Mouse (Mus musculus) forebrain, embryonic 15.5 days (tissue): Measurements from ENCODE around the gene Jup. TPM values are rescaled to one million over a fixed set of nuclear protein-coding genes. Genes with fewer than 3 reads are reported as not detected.

Source experiments
- ATAC-seq: fragments of 200-750 bp; cut with Nextera tagmentation; replicated peaks from 2 replicates; pipeline ENCODE4 v1.8.0; 2017; ENCODE audit warnings: mild to moderate bottlenecking, moderate TSS enrichment, moderate library complexity
- H3K27ac ChIP-seq: fragments of 300-500 bp; sonication (generic); replicated peaks from 2 replicates; pipeline ENCODE4 v1.5.1; 2015; ENCODE audit warnings: mild to moderate bottlenecking, inconsistent platforms
- H3K27me3 ChIP-seq: fragments of 300-500 bp; sonication (generic); 2 replicates; pipeline ENCODE4 v1.6.1; 2015; ENCODE audit warnings: inconsistent platforms
- H3K36me3 ChIP-seq: fragments of 300-500 bp; sonication (generic); 2 replicates; pipeline ENCODE4 v1.6.1; 2015; ENCODE audit warnings: mild to moderate bottlenecking, inconsistent platforms
- H3K4me1 ChIP-seq: fragments of 300-500 bp; sonication (generic); 2 replicates; pipeline ENCODE4 v1.6.1; 2015; ENCODE audit warnings: inconsistent platforms
- H3K4me2 ChIP-seq: fragments of 300-500 bp; sonication (generic); replicated peaks from 2 replicates; pipeline ENCODE4 v1.6.1; 2015; ENCODE audit warnings: mild to moderate bottlenecking, inconsistent platforms
- H3K4me3 ChIP-seq: fragments of 300-500 bp; sonication (generic); 2 replicates; pipeline ENCODE4 v1.5.1; 2015; ENCODE audit warnings: mild to moderate bottlenecking, inconsistent platforms
- H3K9ac ChIP-seq: fragments of 300-500 bp; sonication (generic); replicated peaks from 2 replicates; pipeline ENCODE4 v1.6.1; 2015; ENCODE audit warnings: mild to moderate bottlenecking, inconsistent platforms
- H3K9me3 ChIP-seq: fragments of 300-500 bp; sonication (generic); 2 replicates; pipeline ENCODE4 v1.6.1; 2016; ENCODE audit warnings: inconsistent platforms
- WGBS: fragments of 180-500 bp; shearing (Covaris S2); methylation state at CpG from one replicate; pipeline ENCODE4 v1.1.7; 2015; ENCODE audit warnings: mixed read lengths; 5-methylcytosine and 5-hydroxymethylcytosine counted together
- polyA plus RNA-seq: library from polyadenylated mRNA; unstranded; fragments of >200 nt; fragmentation: Nextera tagmentation; extraction: Ambion mirVana; gene quantifications from 2 replicates; pipeline ENCODE4 v1.2.1, GENCODE M21; 2015

Jup gene
- polyA plus RNA-seq = 51.4 and 55.4 TPM in 2 replicates

DNA sequence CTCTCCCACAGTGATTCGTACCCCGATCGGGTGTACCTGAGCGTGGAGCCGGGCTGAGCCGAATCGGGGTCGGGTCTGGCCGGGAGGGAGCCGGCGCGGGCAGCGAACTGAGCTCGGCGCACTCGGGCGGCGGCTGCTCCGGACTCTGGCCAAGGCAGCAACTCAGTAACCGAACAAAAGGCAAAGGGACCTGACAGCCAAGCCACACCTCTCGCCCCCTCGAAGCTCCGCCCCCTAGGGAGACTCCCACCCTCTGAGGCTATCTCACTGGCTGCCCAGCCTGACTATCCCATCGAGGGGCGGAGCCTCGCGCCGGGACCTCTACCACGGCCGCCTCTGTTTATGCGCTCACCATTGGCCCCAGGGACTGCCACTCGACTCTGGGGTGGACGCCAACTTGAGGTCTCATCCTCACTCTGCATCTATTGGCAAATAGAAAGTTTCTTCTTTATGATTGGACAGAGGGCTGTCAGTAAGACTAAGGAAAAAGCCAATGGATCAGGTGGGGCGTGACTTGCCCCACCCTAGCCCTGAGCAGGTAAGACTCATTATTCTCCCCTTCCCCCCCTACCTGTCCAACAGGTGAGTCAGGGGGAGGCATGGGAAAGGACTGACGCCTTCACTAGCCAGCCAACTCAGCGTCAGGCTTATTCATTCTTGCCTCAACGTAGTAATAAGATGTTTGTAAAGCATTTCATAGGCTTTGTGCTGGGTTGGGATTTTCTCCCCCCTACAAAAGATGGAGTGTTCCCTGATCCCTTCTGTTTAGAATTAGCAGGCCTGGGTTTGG, at the start of gene Jup:
Jup (minus strand) TSS at position 164 of the 790 bp plus-strand sequence.
- H3K4me3 ChIP-seq = peak within 1 kb of the TSS; percentile 71
- H3K27ac ChIP-seq = peak within 1 kb of the TSS; percentile 64; the same call in 1 of the 2 replicates
- ATAC-seq = peak; percentile 99
- H3K9ac ChIP-seq = peak within 1 kb of the TSS; percentile 58
- peaks cover 16% of the 10 kb centered on the region; the same call in 1 of the 2 replicates for H3K27me3 ChIP-seq
- H3K4me2 ChIP-seq = peak within 1 kb of the TSS; percentile 66
- H3K9me3 ChIP-seq = no peaks in the 10 kb centered on the region
- H3K4me1 ChIP-seq = peaks cover 33% of the 10 kb centered on the region
- WGBS = 1% methylated on average over 37 of the region's 37 CpGs
- no peaks in the 10 kb centered on the region for H3K36me3 ChIP-seq

DNA sequence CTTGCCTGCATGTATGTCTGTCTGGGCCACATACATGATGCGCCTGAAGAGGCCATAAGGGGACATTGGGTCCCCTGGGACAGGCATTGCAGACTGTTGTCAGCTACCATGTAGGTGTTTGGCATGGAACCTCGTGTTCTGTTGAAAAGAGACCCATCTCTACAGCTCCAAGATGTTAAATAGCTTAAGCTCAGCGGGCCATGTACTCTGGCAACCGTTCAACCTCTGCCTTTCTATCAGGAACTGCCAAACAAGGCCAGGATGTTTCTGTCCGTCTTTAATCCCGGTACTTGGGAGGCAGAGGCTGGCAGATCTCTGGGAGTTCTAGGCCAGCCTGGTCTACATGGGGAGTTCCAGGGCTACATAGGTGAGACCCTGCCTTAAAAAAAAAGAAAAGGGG, 45.1 kb upstream of the Jup start:
- no peaks in the 10 kb centered on the region for H3K27me3 ChIP-seq
- WGBS = 79% methylated on average over 6 of the region's 6 CpGs

GRCm38 (mm10) chr11:100441797-100442196, 44.2 kb upstream of the Jup start, which contains the start of the genes Nt5c3b and Klhl10:
Gene Nt5c3b, minus strand, starts transcription at chr11:100441808.
Gene Klhl10, plus strand, starts transcription at chr11:100441917.
- 88% methylated on average over 8 of the region's 8 CpGs for WGBS
- no peak for ATAC-seq
- Histone ChIP-seq H3K9me3 (no peaks in the 10 kb centered on the region), H3K27ac (peak within 1 kb of the TSS; percentile 74), H3K4me3 (peak within 1 kb of the TSS; percentile 84), H3K9ac (peak within 1 kb of the TSS; percentile 92), H3K36me3 (peaks cover 5% of the 10 kb centered on the region; the same call in 1 of the 2 replicates), H3K4me2 (peak within 1 kb of the TSS; percentile 69), H3K4me1 (peaks cover 16% of the 10 kb centered on the region), H3K27me3 (no peaks in the 10 kb centered on the region)

More for the DNA sequence above, 45.1 kb upstream of the Jup start:
- Histone ChIP-seq H3K4me3 (no peak overlapping the region), H3K36me3 (no peaks in the 10 kb centered on the region), H3K27ac (no peak overlapping the region), H3K9me3 (no peaks in the 10 kb centered on the region), H3K4me1 (peaks cover 16% of the 10 kb centered on the region), H3K9ac (no peak overlapping the region), H3K4me2 (no peak overlapping the region)
- ATAC-seq = no peak

DNA sequence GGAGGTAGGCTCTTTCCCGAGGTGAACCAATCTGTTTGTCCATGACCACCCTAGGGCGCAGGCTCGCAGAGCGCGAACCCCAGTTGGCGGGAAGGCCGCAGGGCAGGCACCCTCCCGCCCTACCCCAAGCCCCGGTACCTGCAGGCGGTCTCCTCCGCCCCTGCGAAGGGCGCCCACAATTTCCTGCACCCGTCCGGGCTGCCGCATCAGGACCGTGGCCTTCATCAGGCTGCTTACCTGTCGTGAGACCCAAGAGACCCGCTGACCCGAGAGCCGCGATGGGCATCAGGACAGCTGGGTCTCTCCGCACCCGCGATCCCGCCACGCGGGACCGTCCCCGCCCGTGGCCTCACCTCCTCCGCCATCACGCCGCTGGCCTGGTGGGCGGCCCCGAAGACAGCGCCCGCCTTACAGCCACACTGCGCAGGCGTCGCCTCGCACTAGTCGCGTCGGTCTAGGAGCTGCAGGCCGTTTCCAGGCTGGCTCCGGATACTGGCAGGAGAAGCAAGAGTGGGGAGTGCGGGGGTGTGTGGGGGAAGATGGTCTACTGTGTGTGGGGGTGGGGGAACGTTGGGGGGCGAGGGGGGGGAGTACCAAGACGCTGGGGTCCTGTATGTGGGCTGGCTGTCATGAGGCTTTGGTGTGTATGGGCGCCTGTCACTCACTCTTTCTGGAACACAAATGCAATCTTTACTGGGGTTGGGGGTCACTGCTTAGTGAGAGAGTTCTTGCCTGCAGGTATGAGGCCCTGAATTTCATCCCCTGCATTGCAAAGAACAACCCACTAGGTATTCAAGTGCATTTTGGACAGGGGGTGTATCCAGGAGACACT, 43.3 kb upstream of the Jup start:
- H3K4me1 ChIP-seq = peaks cover 16% of the 10 kb centered on the region
- H3K27me3 ChIP-seq = no peaks in the 10 kb centered on the region
- H3K4me2 ChIP-seq = peak overlapping the region; percentile 69
- WGBS = 1% methylated on average over 51 of the region's 52 CpGs
- H3K36me3 ChIP-seq = peaks cover 6% of the 10 kb centered on the region; the same call in 1 of the 2 replicates
- H3K27ac ChIP-seq = peak overlapping the region; percentile 74
- ATAC-seq = peak; percentile 96
- peak overlapping the region; percentile 92 for H3K9ac ChIP-seq
- peak overlapping the region; percentile 84 for H3K4me3 ChIP-seq
- H3K9me3 ChIP-seq = no peaks in the 10 kb centered on the region

GRCm38 (mm10) chr11:100437901-100438300, 40.3 kb upstream of the Jup start:
- Histone ChIP-seq H3K4me3 (no peak overlapping the region), H3K9ac (no peak overlapping the region), H3K27ac (no peak overlapping the region), H3K4me2 (no peak overlapping the region), H3K27me3 (no peaks in the 10 kb centered on the region), H3K9me3 (no peaks in the 10 kb centered on the region), H3K4me1 (peaks cover 16% of the 10 kb centered on the region), H3K36me3 (peaks cover 18% of the 10 kb centered on the region)
- 85% methylated on average over 1 of the region's 1 CpGs for WGBS
- ATAC-seq = no peak

GRCm38 (mm10) chr11:100435678-100436246, 38.2 kb upstream of the Jup start:
- H3K9ac ChIP-seq = no peak overlapping the region
- H3K4me1 ChIP-seq = peaks cover 16% of the 10 kb centered on the region
- WGBS = 69% methylated on average over 9 of the region's 9 CpGs
- H3K9me3 ChIP-seq = no peaks in the 10 kb centered on the region
- no peak overlapping the region for H3K27ac ChIP-seq
- no peak for ATAC-seq
- H3K36me3 ChIP-seq = peaks cover 25% of the 10 kb centered on the region
- H3K4me2 ChIP-seq = no peak overlapping the region
- no peak overlapping the region for H3K4me3 ChIP-seq
- no peaks in the 10 kb centered on the region for H3K27me3 ChIP-seq

- peaks cover 28% of the 10 kb centered on the region for H3K36me3 ChIP-seq
- no peaks in the 10 kb centered on the region for H3K9me3 ChIP-seq
- no peak overlapping the region for H3K9ac ChIP-seq
- H3K4me3 ChIP-seq = no peak overlapping the region
- WGBS = 96% methylated on average over 5 of the region's 5 CpGs
- no peaks in the 10 kb centered on the region for H3K27me3 ChIP-seq
- H3K27ac ChIP-seq = no peak overlapping the region
- H3K4me1 ChIP-seq = no peaks in the 10 kb centered on the region
- H3K4me2 ChIP-seq = no peak overlapping the region
- ATAC-seq = no peak
These were observed 34.4 kb upstream of the Jup start for GRCm38 (mm10) chr11:100432002-100432401.

DNA sequence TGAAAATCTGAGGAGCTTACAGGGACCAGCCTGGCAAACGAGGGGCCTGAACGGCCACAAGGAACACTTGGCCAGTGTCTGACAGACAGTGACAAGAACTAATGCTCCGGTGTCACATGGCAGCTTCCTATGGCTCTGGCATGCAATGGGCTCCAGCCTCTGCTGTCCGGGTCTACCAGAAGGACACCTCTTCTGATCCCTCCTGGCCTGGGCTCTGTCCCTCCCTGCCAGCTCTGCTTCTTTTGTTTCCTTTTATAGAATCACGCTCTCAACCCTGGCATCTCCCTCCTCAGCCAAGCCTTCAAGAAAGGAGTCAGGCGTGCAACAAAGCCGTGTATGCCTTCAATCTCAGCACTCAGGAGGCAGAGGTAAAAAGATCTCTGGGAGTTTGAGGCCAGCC, 32.5 kb upstream of the Jup start:
- Histone ChIP-seq H3K27ac (no peak overlapping the region), H3K4me3 (no peak overlapping the region), H3K27me3 (no peaks in the 10 kb centered on the region), H3K4me2 (no peak overlapping the region), H3K4me1 (0 out of 2 replicates have a peak, but pooled peaks cover 4% of the 10 kb centered on the region), H3K36me3 (peaks cover 22% of the 10 kb centered on the region), H3K9me3 (no peaks in the 10 kb centered on the region), H3K9ac (no peak overlapping the region)
- no peak for ATAC-seq
- WGBS = 78% methylated on average over 7 of the region's 7 CpGs

- Histone ChIP-seq H3K9me3 (no peaks in the 10 kb centered on the region), H3K36me3 (peaks cover 21% of the 10 kb centered on the region), H3K4me1 (0 out of 2 replicates have a peak, but pooled peaks cover 4% of the 10 kb centered on the region), H3K27me3 (no peaks in the 10 kb centered on the region), H3K4me3 (no peak overlapping the region), H3K27ac (peak overlapping the region; percentile 8), H3K4me2 (no peak overlapping the region), H3K9ac (no peak overlapping the region)
- 46% methylated on average over 9 of the region's 9 CpGs for WGBS
- no peak for ATAC-seq
These were observed 31.1 kb upstream of the Jup start for GRCm38 (mm10) chr11:100428612-100429199.

DNA sequence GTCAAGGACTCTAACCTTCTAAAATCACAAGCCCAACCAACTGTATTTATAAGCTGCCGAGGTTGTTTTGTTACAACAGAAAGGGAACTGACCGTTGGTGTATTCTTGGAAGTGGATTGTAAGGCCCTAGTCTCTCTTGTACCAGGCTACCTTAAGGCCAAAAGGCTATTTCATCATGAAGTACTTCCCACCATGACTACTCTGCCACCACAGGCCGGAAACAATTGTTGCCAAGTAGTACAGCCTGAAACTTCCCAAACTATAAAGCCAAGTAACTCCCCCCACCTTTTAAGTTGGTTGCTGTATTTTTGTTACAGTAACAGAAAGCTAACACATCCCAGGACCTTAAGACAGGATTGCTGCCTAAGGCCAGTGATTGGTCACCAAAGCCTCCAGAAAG, 29.3 kb upstream of the Jup start:
- no peak overlapping the region for H3K27ac ChIP-seq
- 0 out of 2 replicates have a peak, but pooled peaks cover 10% of the 10 kb centered on the region for H3K36me3 ChIP-seq
- H3K9ac ChIP-seq = no peak overlapping the region
- H3K4me1 ChIP-seq = 0 out of 2 replicates have a peak, but pooled peaks cover 4% of the 10 kb centered on the region
- ATAC-seq = no peak
- H3K9me3 ChIP-seq = no peaks in the 10 kb centered on the region
- no peak overlapping the region for H3K4me2 ChIP-seq
- no peak overlapping the region for H3K4me3 ChIP-seq
- no peaks in the 10 kb centered on the region for H3K27me3 ChIP-seq
- WGBS = 83% methylated on average over 3 of the region's 3 CpGs

- no peak overlapping the region for H3K4me3 ChIP-seq
- no peak overlapping the region for H3K27ac ChIP-seq
- no peak overlapping the region for H3K9ac ChIP-seq
- H3K4me1 ChIP-seq = 0 out of 2 replicates have a peak, but pooled peaks cover 4% of the 10 kb centered on the region
- 0 out of 2 replicates have a peak, but pooled peaks cover 7% of the 10 kb centered on the region for H3K36me3 ChIP-seq
- WGBS = 32% methylated on average over 7 of the region's 7 CpGs
- no peaks in the 10 kb centered on the region for H3K27me3 ChIP-seq
- ATAC-seq = no peak
- H3K9me3 ChIP-seq = no peaks in the 10 kb centered on the region
- H3K4me2 ChIP-seq = no peak overlapping the region
These were observed 28.3 kb upstream of the Jup start for GRCm38 (mm10) chr11:100425851-100426250.
